Mouse (Mus musculus) forebrain, postnatal 0 days (tissue): ENCODE data around the gene Churc1. TPM values are rescaled to one million over a fixed set of nuclear protein-coding genes. Genes with fewer than 3 reads are reported as not detected.
A peak's percentile ranks its signal among the peaks of the same experiment; 100 is the strongest.

Source experiments
- ATAC-seq: fragments of 200-750 bp; cut with Nextera tagmentation; 2 replicates; pipeline ENCODE4 v1.8.0; 2017; ENCODE audit warnings: mild to moderate bottlenecking, moderate library complexity
- DNase-seq: peaks from one replicate; pipeline ENCODE4 v3.0.0-alpha.2; 2015
- H3K27ac ChIP-seq: fragments of 300-500 bp; sonication (generic); 2 replicates; pipeline ENCODE4 v1.5.1; 2014; ENCODE audit warnings: low read depth, mild to moderate bottlenecking, antibody characterized with exemption, low read length, moderate library complexity, mixed read lengths
- H3K27me3 ChIP-seq: fragments of 300-500 bp; sonication (generic); 2 replicates; pipeline ENCODE4 v1.6.1; 2014; ENCODE audit warnings: mild to moderate bottlenecking, low read length, mixed read lengths; ENCODE audit not compliant: insufficient read depth
- H3K36me3 ChIP-seq: fragments of 300-500 bp; sonication (generic); 2 replicates; pipeline ENCODE4 v1.6.1; 2014; ENCODE audit warnings: mild to moderate bottlenecking, moderate library complexity; ENCODE audit not compliant: insufficient read depth
- H3K4me1 ChIP-seq: fragments of 300-500 bp; sonication (generic); 2 replicates; pipeline ENCODE4 v1.6.1; 2014; ENCODE audit warnings: antibody characterized with exemption; ENCODE audit not compliant: insufficient read depth
- H3K4me2 ChIP-seq: fragments of 300-500 bp; sonication (generic); 2 replicates; pipeline ENCODE4 v1.6.1; 2014; ENCODE audit warnings: low read depth, mild to moderate bottlenecking, moderate library complexity
- H3K4me3 ChIP-seq: fragments of 300-500 bp; sonication (generic); 2 replicates; pipeline ENCODE4 v1.5.1; 2014; ENCODE audit warnings: low read depth, low read length, mixed read lengths
- H3K9ac ChIP-seq: fragments of 300-500 bp; sonication (generic); 2 replicates; pipeline ENCODE4 v1.6.1; 2014; ENCODE audit warnings: mild to moderate bottlenecking
- H3K9me3 ChIP-seq: fragments of 300-500 bp; sonication (generic); 2 replicates; pipeline ENCODE4 v1.6.1; 2016; ENCODE audit warnings: low read length
- CTCF ChIP-seq: sonication (generic); IDR thresholded peaks from 2 replicates; pipeline ENCODE4 v1.5.1; 2016; ENCODE audit warnings: antibody characterized with exemption, control low read depth, low read depth
- WGBS: fragments of 180-500 bp; shearing (Covaris S2); extraction: QIAGEN DNeasy Blood & Tissue Kit; methylation state at CpG from one replicate; pipeline ENCODE4 v1.1.7; 2014; 5-methylcytosine and 5-hydroxymethylcytosine counted together
- polyA plus RNA-seq: library from polyadenylated mRNA; unstranded; fragments of >200 nt; fragmentation: Nextera tagmentation; extraction: Ambion mirVana; gene quantifications from 2 replicates; pipeline ENCODE4 v1.2.1, GENCODE M21; 2015
- total RNA-seq: library from RNA; depleted of rRNA; stranded (reverse); fragments of >200 nt; gene quantifications from 2 replicates; pipeline ENCODE4 v1.2.3, GENCODE M21; 2014; rRNA removed

The Churc1 gene
- total RNA-seq (75.7 and 84.4 TPM in 2 replicates), polyA plus RNA-seq (115 and 146 TPM in 2 replicates)

DNA sequence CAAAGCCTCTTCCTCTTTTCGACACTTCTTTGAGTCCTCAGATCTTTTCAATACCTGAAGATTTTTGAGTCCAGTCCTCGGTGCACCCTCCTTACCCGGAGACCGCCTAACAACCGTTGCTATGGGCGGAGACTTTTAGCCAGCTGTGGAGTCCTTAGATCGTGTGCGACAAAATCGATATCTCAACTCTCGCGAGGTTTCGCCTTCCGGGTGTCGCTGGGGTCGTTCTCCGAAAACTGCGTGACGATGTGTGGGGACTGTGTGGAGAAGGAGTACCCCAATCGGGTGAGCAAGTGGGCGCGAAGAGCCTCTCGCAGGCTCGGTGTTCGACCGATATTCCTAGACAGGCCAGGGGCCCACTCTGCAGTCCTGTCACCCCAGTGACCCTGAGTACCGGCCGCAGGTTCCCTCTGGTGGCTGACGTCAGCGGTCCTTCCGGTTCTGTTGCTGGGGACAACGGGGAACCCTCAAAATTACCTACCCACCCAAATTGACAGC, at the start of gene Churc1, which contains the start of gene Fntb:
Churc1 (plus strand) TSS at position 185 of the 498 bp plus-strand sequence.
Fntb (plus strand) TSS at position 236 of the 498 bp plus-strand sequence.
- no peaks in the 10 kb centered on the region for H3K27me3 ChIP-seq
- peak within 1 kb of the TSS; percentile 81 for H3K9ac ChIP-seq
- H3K36me3 ChIP-seq = no peaks in the 10 kb centered on the region
- H3K4me1 ChIP-seq = peaks cover 9% of the 10 kb centered on the region
- H3K27ac ChIP-seq = peak within 1 kb of the TSS; percentile 85
- TF ChIP-seq CTCF = peak; percentile 38; the same call in 1 of the 2 replicates
- ATAC-seq (peak; percentile 98), DNase-seq (peak; percentile 97)
- H3K4me2 ChIP-seq = peak within 1 kb of the TSS; percentile 64
- under 1% methylated on average over 31 of the region's 31 CpGs for WGBS
- H3K9me3 ChIP-seq = no peaks in the 10 kb centered on the region
- peak within 1 kb of the TSS; percentile 55 for H3K4me3 ChIP-seq

GRCm38 (mm10) chr12:76718384-76718783, 47.0 kb upstream of the Churc1 start:
- Histone ChIP-seq H3K9me3 (no peaks in the 10 kb centered on the region), H3K4me3 (no peak overlapping the region), H3K36me3 (no peaks in the 10 kb centered on the region), H3K4me1 (no peaks in the 10 kb centered on the region), H3K27me3 (peaks cover 3% of the 10 kb centered on the region; the same call in 1 of the 2 replicates), H3K9ac (no peak overlapping the region), H3K4me2 (no peak overlapping the region), H3K27ac (no peak overlapping the region)
- ATAC-seq = no peak
- DNase-seq = no peak
- TF ChIP-seq CTCF = no peak
- WGBS = 82% methylated on average over 4 of the region's 4 CpGs

DNA sequence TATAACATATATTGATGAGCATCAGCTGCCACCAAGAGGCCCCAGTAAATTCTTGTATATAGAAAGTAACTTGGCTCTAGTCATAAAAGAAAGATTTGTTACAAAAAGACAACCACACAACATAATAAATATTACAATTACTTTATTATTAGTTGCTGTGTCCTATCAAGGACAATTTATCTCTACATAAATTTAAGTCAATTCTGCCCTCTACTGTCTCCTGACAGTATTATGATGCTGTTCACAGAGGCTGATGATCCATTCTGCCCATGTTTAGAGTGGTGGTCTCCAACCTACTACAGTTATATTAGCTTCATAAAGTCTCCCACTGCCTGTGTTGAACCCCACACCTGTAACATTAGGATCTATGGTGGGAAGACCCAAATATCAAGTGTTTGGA, 44.8 kb upstream of the Churc1 start:
- Histone ChIP-seq H3K36me3 (no peaks in the 10 kb centered on the region), H3K27me3 (no peaks in the 10 kb centered on the region), H3K4me3 (no peak overlapping the region), H3K27ac (no peak overlapping the region), H3K4me2 (no peak overlapping the region), H3K9me3 (no peaks in the 10 kb centered on the region), H3K9ac (no peak overlapping the region), H3K4me1 (no peaks in the 10 kb centered on the region)
- DNase-seq (peak; percentile 36), ATAC-seq (no peak; the same call in 1 of the 2 replicates)
- TF ChIP-seq CTCF = peak; percentile 50

DNA sequence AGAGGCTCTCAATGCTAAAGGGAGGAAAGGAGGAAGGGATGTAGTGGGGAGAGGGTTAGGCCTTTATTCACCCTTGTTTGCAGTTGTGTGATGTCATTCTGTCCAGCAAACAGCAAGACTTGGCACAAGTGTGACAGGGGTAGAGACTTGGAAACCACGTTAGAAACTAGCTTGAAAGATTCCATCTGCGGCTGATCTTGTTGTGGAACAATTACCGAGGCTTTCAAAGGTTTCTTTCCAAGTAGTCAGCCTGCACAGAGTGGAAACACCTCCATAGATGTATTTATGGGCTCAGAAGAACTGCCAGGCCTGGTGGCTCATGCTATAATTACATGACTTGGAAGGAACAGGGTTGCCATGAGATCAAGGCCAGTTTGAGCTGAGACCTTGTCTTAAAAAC, 43.3 kb upstream of the Churc1 start:
- no peak for ATAC-seq
- H3K27ac ChIP-seq = no peak overlapping the region
- H3K4me3 ChIP-seq = no peak overlapping the region
- DNase-seq = no peak
- 38% methylated on average over 3 of the region's 3 CpGs for WGBS
- no peaks in the 10 kb centered on the region for H3K36me3 ChIP-seq
- no peaks in the 10 kb centered on the region for H3K9me3 ChIP-seq
- H3K9ac ChIP-seq = no peak overlapping the region
- no peak for TF ChIP-seq CTCF
- no peaks in the 10 kb centered on the region for H3K27me3 ChIP-seq
- no peaks in the 10 kb centered on the region for H3K4me1 ChIP-seq
- no peak overlapping the region for H3K4me2 ChIP-seq

GRCm38 (mm10) chr12:76727955-76728354, 37.4 kb upstream of the Churc1 start:
- no peak for DNase-seq
- Histone ChIP-seq H3K27me3 (no peaks in the 10 kb centered on the region), H3K4me2 (no peak overlapping the region), H3K4me3 (no peak overlapping the region), H3K4me1 (no peaks in the 10 kb centered on the region), H3K27ac (no peak overlapping the region), H3K36me3 (no peaks in the 10 kb centered on the region), H3K9ac (no peak overlapping the region), H3K9me3 (no peaks in the 10 kb centered on the region)
- no peak for TF ChIP-seq CTCF
- WGBS = 88% methylated on average over 4 of the region's 4 CpGs
- no peak for ATAC-seq

GRCm38 (mm10) chr12:76750866-76751459, 14.4 kb upstream of the Churc1 start:
- H3K4me2 ChIP-seq = no peak overlapping the region
- 76% methylated on average over 16 of the region's 16 CpGs for WGBS
- ATAC-seq (no peak), DNase-seq (no peak)
- no peak overlapping the region for H3K9ac ChIP-seq
- TF ChIP-seq CTCF = no peak
- H3K4me3 ChIP-seq = no peak overlapping the region
- H3K27ac ChIP-seq = no peak overlapping the region
- H3K4me1 ChIP-seq = no peaks in the 10 kb centered on the region
- H3K27me3 ChIP-seq = no peaks in the 10 kb centered on the region
- H3K9me3 ChIP-seq = no peaks in the 10 kb centered on the region
- H3K36me3 ChIP-seq = no peaks in the 10 kb centered on the region

GRCm38 (mm10) chr12:76752652-76753318, 12.6 kb upstream of the Churc1 start:
- DNase-seq (peak; percentile 68), ATAC-seq (peak; percentile 78)
- Histone ChIP-seq H3K9ac (no peak overlapping the region), H3K4me1 (no peaks in the 10 kb centered on the region), H3K4me3 (no peak overlapping the region), H3K36me3 (no peaks in the 10 kb centered on the region), H3K27ac (no peak overlapping the region), H3K4me2 (0 out of 2 replicates have a peak overlapping the region, but pooled peaks have one; percentile 8), H3K27me3 (no peaks in the 10 kb centered on the region), H3K9me3 (no peaks in the 10 kb centered on the region)
- WGBS = 42% methylated on average over 14 of the region's 14 CpGs
- peak; percentile 71 for TF ChIP-seq CTCF
